Mouse (Mus musculus): ENCODE measurements around the gene Prpf19.

The Prpf19 gene

DNA sequence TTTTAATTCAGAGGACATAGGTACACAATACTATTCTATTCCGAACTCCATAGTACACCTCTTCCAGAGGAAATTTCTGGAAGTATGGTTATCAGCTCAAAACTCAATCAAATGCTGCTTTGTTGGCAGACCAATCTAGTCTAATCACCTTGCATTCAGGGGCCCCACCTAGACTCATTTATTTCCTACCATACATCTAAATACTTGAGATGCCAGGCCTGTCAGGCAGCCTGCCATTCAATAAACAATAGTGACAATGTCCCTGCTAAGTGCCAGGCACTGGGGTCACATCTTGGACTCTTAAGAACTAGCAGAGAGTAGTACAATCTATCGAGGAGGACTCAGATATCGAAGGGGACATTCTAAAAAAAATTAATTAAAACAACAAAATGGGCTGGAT, 2.8 kb upstream of the Prpf19 start:
- DNase-seq (ENCODE audit: low spot score in 2 of 2) = no peak

DNA sequence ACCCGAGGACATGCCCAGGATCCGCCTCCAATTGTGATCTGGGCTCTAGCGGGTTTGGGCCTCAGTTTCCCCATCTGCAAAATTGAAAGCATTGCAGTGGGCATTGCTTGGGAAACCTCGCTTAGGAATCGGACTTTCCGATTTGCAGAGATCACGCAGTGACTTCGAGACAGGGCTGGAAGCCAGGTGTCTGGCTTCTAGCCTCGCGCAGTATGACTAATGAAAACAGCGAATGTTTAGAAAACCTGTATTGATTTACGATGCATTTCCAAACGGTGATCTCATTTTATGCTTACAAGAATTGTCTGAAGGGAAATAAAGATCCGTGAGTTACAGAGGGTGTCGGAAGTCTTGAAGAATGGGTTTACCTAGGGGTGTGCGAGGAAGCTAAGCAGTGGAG, 677 bp downstream of the Prpf19 start:
- DNase-seq (ENCODE audit: low spot score in 2 of 2) = peak in 1 of 2 experiments; percentile 32

DNA sequence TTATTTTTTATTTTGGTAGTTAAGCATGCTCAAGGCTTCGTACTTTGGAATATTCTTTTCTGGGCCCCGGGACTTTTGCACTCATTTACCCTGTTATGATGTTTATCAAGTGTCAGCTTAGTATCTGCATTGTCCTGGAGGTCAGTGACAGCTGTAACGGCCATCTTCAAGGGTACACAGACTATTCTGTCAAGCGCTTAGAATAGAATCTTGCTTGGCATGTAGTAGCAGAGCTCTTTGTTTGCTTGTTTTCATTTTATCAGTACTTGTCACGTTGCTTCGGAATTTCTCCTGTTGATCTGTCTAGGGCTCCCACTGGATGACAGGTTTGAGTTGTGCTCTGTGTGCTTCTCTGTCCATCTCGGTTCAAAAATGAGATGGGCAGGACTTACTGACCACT, 1.8 kb downstream of the Prpf19 start:
- no peak for DNase-seq (ENCODE audit: low spot score in 2 of 2)

DNA sequence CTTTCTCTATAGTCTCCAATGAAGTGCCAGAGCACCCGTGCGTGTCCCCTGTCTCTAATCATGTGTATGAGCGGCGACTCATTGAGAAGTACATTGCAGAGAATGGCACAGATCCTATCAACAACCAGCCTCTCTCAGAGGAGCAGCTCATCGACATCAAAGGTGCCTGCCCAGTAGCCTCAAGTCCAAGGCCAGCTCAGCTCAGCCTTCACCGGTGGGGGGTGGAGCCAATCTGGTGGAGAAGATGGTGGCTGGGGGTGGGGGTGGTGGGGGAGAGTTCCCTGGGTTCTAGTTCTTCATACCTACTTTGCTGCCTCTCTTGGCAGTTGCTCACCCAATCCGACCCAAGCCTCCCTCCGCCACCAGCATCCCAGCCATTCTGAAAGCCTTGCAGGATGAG, 2.5 kb downstream of the Prpf19 start:
- DNase-seq (ENCODE audit: low spot score in 2 of 2) = no peak

- DNase-seq (ENCODE audit: low spot score in 2 of 2) = no peak
Observed at GRCm38 (mm10) chr19:10900315-10900714, 5.3 kb downstream of the Prpf19 start.

- DNase-seq (ENCODE audit: low spot score in 2 of 2) = no peak
Observed at GRCm38 (mm10) chr19:10901046-10901445, 6.0 kb downstream of the Prpf19 start.

DNA sequence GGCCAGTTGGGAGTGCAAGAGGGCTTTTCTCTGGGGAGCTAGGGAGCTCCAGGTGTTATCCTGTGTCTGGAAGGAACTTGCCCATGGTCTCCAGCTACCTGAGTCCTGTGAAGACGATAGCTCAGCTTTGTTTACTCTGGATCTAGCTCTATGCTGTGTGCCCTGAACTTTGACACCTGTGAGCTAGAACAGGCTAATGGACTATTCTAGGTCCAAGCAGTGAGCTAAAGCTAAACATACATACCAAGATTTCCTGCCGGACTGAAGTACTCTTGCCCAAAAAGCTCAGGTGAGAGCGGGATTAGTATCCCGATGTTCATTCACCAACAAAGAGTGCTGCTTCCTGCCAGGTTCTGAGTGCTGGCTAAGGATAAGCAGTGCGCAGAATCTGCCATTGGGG, 9.5 kb downstream of the Prpf19 start:
- DNase-seq (ENCODE audit: low spot score in 2 of 2) = no peak

- peak; percentile 22 to 56 for DNase-seq (ENCODE audit: low spot score in 2 of 2)
Observed at GRCm38 (mm10) chr19:10904927-10905727, 10.1 kb downstream of the Prpf19 start.

- no peak for DNase-seq (ENCODE audit: low spot score in 2 of 2)
Observed at GRCm38 (mm10) chr19:10905728-10906000, 10.6 kb downstream of the Prpf19 start.

- DNase-seq (ENCODE audit: low spot score in 2 of 2) = peak in 1 of 2 experiments; percentile 50
Observed at GRCm38 (mm10) chr19:10907891-10908290, 12.9 kb downstream of the Prpf19 start.

DNA sequence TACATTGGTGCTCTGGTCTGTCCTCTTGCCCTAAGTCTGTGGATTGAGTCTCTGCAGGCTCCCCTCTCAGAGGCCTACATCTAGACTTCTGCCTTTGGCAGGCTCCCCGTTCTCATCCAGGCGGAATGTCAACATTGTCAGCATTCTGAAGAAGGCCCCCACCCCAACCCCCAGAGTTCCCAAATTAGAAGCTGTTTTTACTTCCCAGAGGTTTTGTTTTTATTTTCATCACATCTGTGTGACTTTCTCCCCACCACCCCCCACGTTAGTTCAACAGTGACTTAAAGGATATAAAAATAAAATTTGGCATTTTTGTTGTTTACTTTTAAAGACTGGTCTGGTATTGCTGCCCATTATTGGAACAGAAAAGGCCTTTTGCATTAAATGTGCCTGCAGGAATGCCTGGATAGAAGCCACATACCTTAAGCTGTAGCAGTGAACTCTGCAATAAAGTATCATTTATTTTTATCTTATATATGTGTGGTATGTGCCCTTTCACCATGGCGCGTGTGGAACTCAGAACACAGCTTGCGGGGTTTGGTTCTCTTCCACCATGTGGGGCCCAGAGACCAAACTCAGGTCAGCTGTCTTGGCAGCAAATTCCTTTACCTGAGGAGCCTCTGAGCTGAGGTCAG, 14.2 kb downstream of the Prpf19 start:
- DNase-seq (ENCODE audit: low spot score in 2 of 2) = no peak

DNA sequence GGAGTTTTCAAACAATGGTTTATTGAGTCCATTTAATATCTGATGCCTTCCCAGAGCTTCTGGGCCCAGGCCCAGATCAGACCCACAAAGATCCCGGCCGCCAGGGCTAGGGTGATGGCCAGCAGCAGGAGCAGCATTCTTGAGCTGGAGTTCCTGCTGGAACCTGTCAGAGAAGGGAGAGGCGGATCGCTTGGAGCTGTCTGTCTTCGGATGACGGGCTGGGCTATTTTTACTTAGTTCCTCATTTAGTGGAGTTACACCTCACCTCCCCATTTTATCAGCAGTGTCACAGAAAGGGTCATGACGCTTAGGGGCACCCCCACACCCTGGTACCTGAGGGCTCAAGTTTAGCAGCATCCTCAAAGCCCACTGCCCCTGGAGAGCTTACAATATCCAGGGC, 19.3 kb downstream of the Prpf19 start:
- DNase-seq (ENCODE audit: low spot score in 2 of 2) = no peak

DNA sequence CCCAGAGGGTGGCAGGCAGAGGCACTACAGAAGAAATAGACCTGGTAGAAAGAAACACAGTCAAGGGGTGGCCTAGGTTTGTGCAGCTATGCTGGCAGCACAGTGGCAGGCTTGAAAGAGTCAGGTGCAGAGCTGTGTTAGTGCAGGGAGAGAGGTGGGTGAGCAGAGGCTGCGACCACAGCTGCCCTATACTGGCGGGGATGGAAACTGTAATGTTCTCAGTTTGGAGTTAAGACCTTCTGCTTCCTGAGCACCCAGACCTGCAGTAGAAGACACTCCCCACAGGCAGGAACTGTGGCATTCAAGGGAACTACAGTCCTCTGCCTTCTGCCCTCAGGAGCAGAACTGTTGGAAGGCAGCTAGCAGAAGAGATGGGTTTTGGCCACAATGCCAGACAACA, 19.8 kb downstream of the Prpf19 start:
- DNase-seq (ENCODE audit: low spot score in 2 of 2) = no peak

DNA sequence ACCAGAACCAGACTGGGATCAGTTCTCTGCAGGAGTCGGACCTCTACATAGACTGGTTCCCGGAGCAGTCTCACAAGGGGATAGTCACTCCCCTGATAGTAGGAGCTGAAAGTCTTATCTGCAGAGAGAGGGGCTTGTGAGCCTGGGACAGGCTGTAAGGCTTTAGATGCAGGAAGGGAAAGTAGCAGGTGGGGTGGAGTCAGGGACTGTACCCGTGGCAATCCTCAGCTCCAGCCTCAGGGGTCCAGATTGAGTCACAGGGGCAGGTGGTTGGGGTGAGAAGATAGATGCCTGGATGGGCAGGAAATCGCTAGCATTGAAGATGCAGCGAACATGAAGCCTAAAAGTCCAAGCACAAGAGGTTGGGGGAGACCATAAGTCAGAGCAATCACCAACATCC, 21.5 kb downstream of the Prpf19 start:
- no peak for DNase-seq (ENCODE audit: low spot score in 2 of 2)

DNA sequence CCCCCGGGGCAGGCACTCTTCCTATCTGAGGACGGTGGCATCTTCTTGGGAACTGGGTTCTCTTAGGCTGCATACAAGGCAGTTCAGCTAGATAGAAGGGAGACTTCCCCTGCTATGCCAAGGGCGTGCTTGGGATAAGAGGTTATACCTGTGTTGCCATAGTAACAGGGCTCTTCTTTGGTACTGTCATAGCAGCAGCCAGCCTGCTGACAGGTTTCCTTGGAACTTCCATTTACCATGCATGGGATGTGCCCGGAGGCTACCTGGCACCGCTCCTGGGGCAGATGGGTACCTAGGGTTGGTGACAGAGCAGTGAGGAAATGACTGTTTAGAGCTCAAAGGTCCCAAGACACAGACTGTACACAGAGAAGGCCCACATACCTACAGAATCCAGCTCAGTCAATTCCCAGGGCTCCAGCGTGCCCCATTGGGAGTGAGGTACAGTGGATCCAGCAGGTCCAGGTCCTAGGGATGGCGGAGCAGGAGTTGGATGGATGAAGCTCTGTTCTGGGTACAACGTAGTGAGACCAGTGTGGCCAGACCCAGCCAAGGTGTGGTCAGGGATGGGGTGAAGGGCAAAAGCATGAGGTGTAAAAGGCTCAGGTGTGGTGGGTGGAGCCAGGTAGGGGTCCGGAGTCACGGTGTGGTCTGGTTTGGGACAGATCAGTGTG, 23.4 kb downstream of the Prpf19 start:
- DNase-seq (ENCODE audit: low spot score in 2 of 2) = no peak

- DNase-seq (ENCODE audit: low spot score in 2 of 2) = no peak
Observed at GRCm38 (mm10) chr19:10920532-10920931, 25.5 kb downstream of the Prpf19 start, which contains the start of gene Zp1. Zp1 (minus strand) TSS chr19:10920632.

DNA sequence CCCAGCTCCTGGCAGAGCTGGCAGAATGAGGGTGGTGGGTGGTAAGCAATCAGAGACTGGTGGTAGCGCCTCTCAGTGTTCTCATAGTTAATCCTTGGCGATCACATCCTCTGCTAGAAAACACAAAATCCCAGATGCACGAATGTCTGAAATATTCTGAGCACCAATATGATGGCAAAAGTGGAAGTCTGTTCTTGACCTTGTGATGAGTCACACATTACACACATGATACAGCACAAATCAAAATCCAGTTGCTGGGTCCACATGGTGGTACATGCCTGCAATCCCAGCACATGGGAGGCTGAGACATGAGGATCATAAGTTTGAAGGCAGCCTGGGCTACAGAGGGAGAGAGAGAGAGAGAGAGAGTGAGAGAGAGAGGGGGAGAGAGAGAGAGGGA, 26.0 kb downstream of the Prpf19 start:
- DNase-seq (ENCODE audit: low spot score in 2 of 2) = no peak

GRCm38 (mm10) chr19:10924220-10924619, 29.2 kb downstream of the Prpf19 start:
- no peak for DNase-seq (ENCODE audit: low spot score in 2 of 2)

GRCm38 (mm10) chr19:10926123-10926621, 31.1 kb downstream of the Prpf19 start:
- DNase-seq (ENCODE audit: low spot score in 2 of 2) = no peak

- DNase-seq (ENCODE audit: low spot score in 2 of 2) = no peak
Observed at GRCm38 (mm10) chr19:10926666-10927065, 31.6 kb downstream of the Prpf19 start.

- DNase-seq (ENCODE audit: low spot score in 2 of 2) = no peak
Observed at GRCm38 (mm10) chr19:10930641-10931040, 35.6 kb downstream of the Prpf19 start.

GRCm38 (mm10) chr19:10935029-10935428, 40.0 kb downstream of the Prpf19 start:
- DNase-seq (ENCODE audit: low spot score in 2 of 2) = no peak

DNA sequence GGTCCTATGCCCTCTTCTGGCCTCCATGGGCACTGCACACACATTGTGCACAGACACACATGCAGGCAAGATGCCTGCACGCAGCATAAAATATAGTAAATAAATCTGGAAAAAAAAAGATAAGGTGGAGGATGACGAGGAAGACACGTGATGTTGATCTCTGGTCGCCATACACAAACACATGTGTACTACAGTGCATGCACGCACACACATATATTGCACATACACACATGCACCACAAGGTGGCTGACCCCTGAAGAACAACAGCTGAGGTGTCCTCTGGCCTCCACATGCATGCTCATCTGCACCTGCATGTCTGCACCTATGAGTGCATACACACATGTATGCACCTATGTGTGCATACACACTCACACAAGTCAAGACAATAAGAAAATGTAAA, 41.0 kb downstream of the Prpf19 start:
- DNase-seq (ENCODE audit: low spot score in 2 of 2) = no peak
